Comparison of ENCODE assay signal across 11 mouse cellular contexts in the genomic region with DNA sequence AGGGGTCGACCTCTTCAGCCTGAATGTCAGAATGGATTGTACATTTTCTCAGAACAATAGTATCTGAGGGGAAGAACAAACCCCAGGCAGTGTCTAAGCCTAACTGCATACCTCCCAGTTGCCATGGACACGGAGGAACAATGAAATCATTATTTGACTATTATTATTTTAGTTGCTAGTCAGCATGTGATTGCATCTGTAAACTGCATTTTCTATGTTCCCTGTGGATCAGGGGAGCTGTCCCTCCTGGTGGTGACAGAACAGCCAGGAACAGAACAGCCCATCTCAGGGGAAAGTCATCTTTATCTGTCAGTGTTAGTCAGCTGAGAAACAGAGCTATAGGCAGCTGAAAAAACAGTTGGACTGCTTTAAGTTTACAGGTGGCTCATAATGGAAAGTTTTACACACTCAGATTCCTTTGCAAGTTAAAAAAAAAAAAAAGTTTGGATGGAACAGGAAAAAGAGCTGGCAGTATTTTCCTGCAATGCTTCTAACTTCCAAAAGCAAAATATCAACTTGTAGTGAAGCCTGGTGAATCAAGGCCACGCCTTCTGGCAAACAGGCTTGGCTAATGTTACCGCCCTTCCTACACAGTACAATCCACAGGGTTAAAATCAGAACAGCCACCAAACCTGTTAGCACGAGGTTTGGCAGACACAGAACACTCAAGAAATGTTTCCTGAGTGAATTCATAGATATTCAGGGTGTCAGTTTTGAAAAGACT. TPM values are rescaled to one million over a fixed set of nuclear protein-coding genes. Genes with fewer than 3 reads are reported as not detected.
DNase-seq lines count a peak whose midpoint lies in the region; ATAC-seq and TF ChIP-seq lines count a peak whose summit lies in the region.
"Had no signal": no experiment of that assay in that cellular context is flagged by ENCODE, and none has a peak within 500 bp of the region (broad histone marks: within the 10 kb centered on the region; RNA-seq: fewer than 3 reads in every experiment).

No protein-coding gene starts in this region.

- DNase-seq in layer of hippocampus, adult 9-11 months, result peak; percentile 23
- no peak for DNase-seq in layer of hippocampus, postnatal 10 days (ENCODE audit: low spot score in 2 of 2)
- peak; percentile 58 for DNase-seq in embryo, embryonic 11 days
- peak; percentile 8 for DNase-seq in heart, postnatal 14 days
- DNase-seq in midbrain, postnatal 0 days (ENCODE audit: low spot score), result peak; percentile 25
- no peak for DNase-seq in T-cell, adult 2 months (ENCODE audit: low spot score)
- DNase-seq in urinary bladder, postnatal 25 days (ENCODE audit: low spot score), result no peak
- no peak for DNase-seq in cerebellum, postnatal 36 days

- no peak for TF ChIP-seq CTCF in midbrain, postnatal 0 days (IDR thresholded peaks at IDR 0.05)

- H3K27ac ChIP-seq in midbrain, postnatal 0 days (ENCODE audit: low read depth, low read length), result no peak overlapping the region
- H3K27ac ChIP-seq: heart, adult 2 months; limb, embryonic 12.5 days had no signal

- no peak for ATAC-seq in midbrain, postnatal 0 days (ENCODE audit: low FRiP score)

- no peak overlapping the region for H3K9ac ChIP-seq in midbrain, postnatal 0 days (replicated peaks; ENCODE audit: low read length, poor library complexity, severe bottlenecking)
- H3K9ac ChIP-seq: limb, embryonic 12.5 days had no signal

- no peaks in the 10 kb centered on the region for H3K9me3 ChIP-seq in midbrain, postnatal 0 days (ENCODE audit: low read length)
- H3K9me3 ChIP-seq: G1E; limb, embryonic 12.5 days had no signal

- no peak overlapping the region for H3K4me2 ChIP-seq in midbrain, postnatal 0 days (ENCODE audit: low read depth, low read length, poor library complexity, severe bottlenecking)
- H3K4me2 ChIP-seq: limb, embryonic 12.5 days had no signal

- intact Hi-C loops in heart, postnatal 14 days (cut with DNase I), result loop anchor here (5.0 to 10.0 kb wide), 2 partner anchors 195 to 502 kb away; no protein-coding TSS in a partner anchor

- no peak overlapping the region for H3K4me3 ChIP-seq in midbrain, postnatal 0 days (ENCODE audit: low read depth, low read length)
- H3K4me3 ChIP-seq: heart, adult 2 months; limb, embryonic 12.5 days had no signal

- no peaks in the 10 kb centered on the region for H3K36me3 ChIP-seq in midbrain, postnatal 0 days (ENCODE audit: insufficient read depth, low read length)
- H3K36me3 ChIP-seq: limb, embryonic 12.5 days had no signal

- WGBS in midbrain, postnatal 0 days, result 19% methylated on average over 5 of the region's 5 CpGs

- peaks cover 2% of the 10 kb centered on the region; the same call in 1 of the 2 replicates for H3K4me1 ChIP-seq in midbrain, postnatal 0 days (ENCODE audit: insufficient read depth, low read length)

- H3K27me3 ChIP-seq in midbrain, postnatal 0 days (ENCODE audit: insufficient read depth, low read length), result no peaks in the 10 kb centered on the region
- H3K27me3 ChIP-seq: limb, embryonic 12.5 days had no signal

RNA-seq across cellular contexts. Expression of gene Slc25a21, which starts 17.6 kb away (rescaled TPM):
- under 1 TPM; 0.38 to 0.53 TPM for total RNA-seq in layer of hippocampus, postnatal 10 days (2021)
- total RNA-seq in heart, postnatal 14 days (2021), result under 1 TPM; 0.22 to 0.37 TPM
- total RNA-seq in midbrain, postnatal 0 days (2014; rRNA removed), result not detected in 2 replicates
- 0.11 and 0.12 TPM in 2 replicates for polyA plus RNA-seq in midbrain, postnatal 0 days (2015; fragmentation: Nextera tagmentation; extraction: Ambion mirVana)

RNA-seq across cellular contexts. Expression of gene Prps1l3, which starts 50.6 kb away (rescaled TPM):
- 10 to 100 TPM; 14.3 to 15.2 TPM for total RNA-seq in layer of hippocampus, postnatal 10 days (2021)
- 10 to 100 TPM; 18.2 to 18.4 TPM for total RNA-seq in heart, postnatal 14 days (2021)
- 17.3 and 20.3 TPM in 2 replicates for total RNA-seq in midbrain, postnatal 0 days (2014; rRNA removed)
- polyA plus RNA-seq in midbrain, postnatal 0 days (2015; fragmentation: Nextera tagmentation; extraction: Ambion mirVana), result 13.7 TPM in 2 replicates

RNA-seq across cellular contexts. Expression of gene Mipol1, which starts 50.6 kb away (rescaled TPM):
- 1 to 10 TPM; 5.1 to 6.3 TPM for total RNA-seq in layer of hippocampus, postnatal 10 days (2021)
- 1 to 10 TPM; 5.0 to 6.1 TPM for total RNA-seq in heart, postnatal 14 days (2021)
- 1.9 and 4.0 TPM in 2 replicates for total RNA-seq in midbrain, postnatal 0 days (2014; rRNA removed)
- 3.5 and 4.1 TPM in 2 replicates for polyA plus RNA-seq in midbrain, postnatal 0 days (2015; fragmentation: Nextera tagmentation; extraction: Ambion mirVana)

Comparison
In these comparisons a context has a peak if more than half of its experiments do, and no peak if none do; other contexts are left out.
1. DNase-seq: peak in layer of hippocampus, adult 9-11 months (single experiment), embryo, embryonic 11 days (single experiment), heart, postnatal 14 days (2 of 2) and midbrain, postnatal 0 days (single experiment); none in layer of hippocampus, postnatal 10 days (0 of 2), T-cell, adult 2 months (single experiment), urinary bladder, postnatal 25 days (single experiment) and cerebellum, postnatal 36 days (0 of 2).